Mouse (Mus musculus): ENCODE results near the gene Gpr3. TPM values are rescaled to one million over a fixed set of nuclear protein-coding genes. Genes with fewer than 3 reads are reported as not detected.

The Gpr3 gene
- 0.27 and 0.49 TPM in 2 replicates for polyA plus RNA-seq (2012; rRNA removed)

DNA sequence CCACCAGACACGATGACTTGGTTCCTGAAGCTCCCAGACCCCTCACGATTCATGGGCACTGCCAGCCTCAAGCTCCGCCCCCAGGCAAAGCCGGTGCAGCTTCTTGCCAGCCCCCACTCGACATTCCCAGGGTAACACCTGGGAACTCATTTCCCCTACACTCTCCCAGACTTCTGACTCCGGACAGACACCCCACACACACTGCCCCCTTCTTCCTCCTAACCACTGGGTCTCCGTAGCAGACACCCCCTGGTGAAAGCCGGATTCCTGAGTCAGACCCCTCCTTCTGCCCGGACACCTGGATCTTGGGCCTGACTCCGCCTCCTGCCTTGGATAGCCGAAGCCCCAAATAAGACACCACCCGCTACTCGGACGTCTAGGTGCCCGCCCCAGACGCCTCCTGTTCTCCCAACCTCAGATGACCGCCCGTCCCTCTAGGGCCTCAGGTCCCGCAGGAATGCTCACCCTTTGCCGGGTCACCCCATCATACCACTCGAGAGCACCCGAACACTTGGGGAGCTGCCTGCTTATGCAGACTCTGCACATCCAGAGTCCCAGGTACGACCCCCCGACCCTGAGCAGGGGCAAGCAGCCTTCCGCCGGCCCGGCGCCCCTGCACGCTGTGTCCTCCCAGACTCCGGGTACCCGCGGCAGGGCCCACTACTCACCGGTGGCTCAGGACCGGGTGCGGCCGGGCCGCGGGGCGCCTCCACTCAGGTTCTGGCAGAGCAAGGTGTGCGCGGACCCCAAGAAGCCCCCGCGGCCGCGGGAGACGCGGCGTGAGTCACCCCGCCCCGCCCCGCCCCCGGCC, at the start of gene Gpr3, which contains the start of gene Cd164l2:
Gene Gpr3, minus strand, starts transcription at position 786 of the 811 bp plus-strand sequence.
Gene Cd164l2, plus strand, starts transcription at position 381 of the 811 bp plus-strand sequence.

DNA sequence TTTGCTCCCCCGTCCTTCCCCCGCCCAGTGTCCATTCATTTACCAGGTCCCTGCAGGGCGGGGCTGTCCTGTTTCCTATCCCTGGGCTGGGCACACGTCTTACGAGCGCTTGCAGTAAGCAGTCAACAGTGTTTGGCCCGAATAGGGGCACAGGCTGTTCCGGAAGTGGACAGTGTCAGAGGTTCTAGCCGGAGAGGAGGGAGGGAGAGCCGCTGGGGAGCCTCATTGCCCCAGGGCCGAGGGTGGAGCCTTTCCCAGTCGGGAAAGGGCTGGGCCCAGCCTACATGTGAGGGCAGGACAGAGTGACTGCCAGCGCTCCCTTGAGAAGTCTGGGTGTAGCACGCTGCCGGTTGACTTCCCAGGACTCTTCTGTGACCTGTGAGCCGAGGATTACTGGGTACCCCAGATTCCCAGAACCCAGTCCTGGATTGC, 28.2 kb upstream of the Gpr3 start, which contains the start of gene Map3k6:
Gene Map3k6, plus strand, starts transcription at position 329 of the 432 bp plus-strand sequence.

Other genes starting within 250 kb of the Gpr3 start
- 2.6 TPM in 2 replicates for gene Fgr, start 238.4 kb downstream of the Gpr3 start, polyA plus RNA-seq (2012; rRNA removed)
- 21.6 and 32.2 TPM in 2 replicates for gene Ahdc1, start 201.3 kb downstream of the Gpr3 start, polyA plus RNA-seq (2012; rRNA removed)
- gene Wasf2, start 82.0 kb downstream of the Gpr3 start, polyA plus RNA-seq (2012; rRNA removed), result 60.3 and 64.8 TPM in 2 replicates
- 1.4 and 2.0 TPM in 2 replicates for gene Cd164l2, start 405 bp downstream of the Gpr3 start, polyA plus RNA-seq (2012; rRNA removed)
- 11.8 and 12.6 TPM in 2 replicates for gene Map3k6, start 28.3 kb upstream of the Gpr3 start, polyA plus RNA-seq (2012; rRNA removed)
- gene Sytl1, start 50.6 kb upstream of the Gpr3 start, polyA plus RNA-seq (2012; rRNA removed), result 92.2 and 115 TPM in 2 replicates
- gene Tmem222, start 65.3 kb upstream of the Gpr3 start, polyA plus RNA-seq (2012; rRNA removed), result 66.3 and 72.5 TPM in 2 replicates
- 71.1 and 77.4 TPM in 2 replicates for gene Wdtc1, start 140.9 kb upstream of the Gpr3 start, polyA plus RNA-seq (2012; rRNA removed)
- 56.8 and 75.4 TPM in 2 replicates for gene Slc9a1, start 157.2 kb upstream of the Gpr3 start, polyA plus RNA-seq (2012; rRNA removed)